Mouse (Mus musculus): ENCODE measurements around the gene Tmem204.

Tmem204 gene

DNA sequence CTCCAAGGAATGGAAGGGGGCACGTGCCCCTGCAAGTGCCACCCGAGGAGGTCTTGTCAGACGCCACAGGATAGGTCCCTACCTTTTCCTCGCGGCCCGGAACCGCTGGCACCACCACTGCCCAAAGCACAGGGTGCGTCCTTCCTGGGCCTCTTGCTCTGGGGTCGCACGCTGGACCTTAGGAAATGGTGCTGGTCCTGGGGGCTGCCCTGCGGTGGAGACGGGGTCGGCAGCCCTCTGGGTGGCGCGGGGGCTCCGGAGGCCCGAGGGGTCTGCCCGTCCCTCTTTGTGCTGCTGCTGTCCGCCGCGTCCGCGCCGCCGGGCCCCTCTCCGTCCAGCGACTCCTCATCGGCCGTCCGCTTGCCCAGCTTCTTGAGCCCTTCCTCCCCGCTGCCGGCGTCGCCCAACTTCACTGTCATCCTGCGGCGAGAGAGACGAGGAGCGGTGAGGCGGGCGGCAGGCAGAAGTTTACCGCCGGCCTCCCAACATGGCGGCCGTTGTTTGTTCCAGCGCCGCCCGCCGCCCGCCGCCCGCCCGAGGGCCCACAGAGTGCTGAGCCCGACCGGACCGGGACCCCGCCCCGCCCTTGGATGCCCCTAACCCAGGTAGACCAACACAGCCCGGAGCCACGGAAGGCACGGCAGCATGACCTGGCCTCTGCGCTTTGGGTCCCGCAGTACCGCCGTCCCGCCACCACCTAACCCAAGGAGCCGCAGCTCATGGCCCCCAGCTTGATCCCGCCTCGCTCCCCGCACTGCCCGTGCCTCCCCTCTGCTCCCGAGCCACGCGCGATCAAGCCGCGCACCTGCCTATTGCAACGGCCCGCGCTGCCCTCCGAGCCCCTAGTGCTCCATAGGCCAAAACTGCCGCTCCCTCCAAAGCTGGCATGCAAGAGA is 69.5 kb downstream of the Tmem204 start:
- peak; percentile 46 to 55 for DNase-seq
